Mouse (Mus musculus): Measurements from ENCODE around the gene Snrpa1. TPM values are rescaled to one million over a fixed set of nuclear protein-coding genes. Genes with fewer than 3 reads are reported as not detected.
A peak's percentile ranks its signal among the peaks of the same experiment; 100 is the strongest.

Gene Snrpa1
- total and polyA plus RNA-seq, 3 experiments = 188 to 318 (median 260) TPM

DNA sequence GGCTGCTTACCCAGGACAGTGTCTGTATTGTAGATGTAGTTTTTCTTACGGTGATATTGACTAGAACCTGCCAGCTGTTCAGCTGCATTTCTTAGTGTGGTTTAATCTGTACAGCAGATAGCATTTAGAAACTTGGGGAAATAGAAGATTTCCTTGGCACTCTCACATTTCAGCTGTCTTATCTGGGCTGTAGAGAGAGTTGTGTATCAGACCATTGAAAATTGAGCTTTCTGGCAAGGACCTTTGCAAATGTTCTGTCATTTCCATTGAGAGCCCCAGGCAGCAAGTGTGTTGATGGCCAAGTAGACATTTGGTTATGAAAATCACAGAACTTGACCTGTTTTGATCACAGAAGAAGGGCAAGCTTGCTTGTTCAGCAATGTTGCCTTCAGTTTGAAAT is 61.3 kb downstream of the Snrpa1 start (continued):
- TF ChIP-seq MXI1 (IDR thresholded peaks at IDR 0.05; ENCODE audit: low read depth, low read length) (peak; percentile 42; the same call in 1 of the 2 replicates), TAL1 (IDR thresholded peaks at IDR 0.05; ENCODE audit: low read length) (no peak), TBP (IDR thresholded peaks at IDR 0.05; ENCODE audit: low read depth, low read length) (no peak), SIN3A (IDR thresholded peaks at IDR 0.05; ENCODE audit: low read length) (peak; percentile 71; the same call in 1 of the 2 replicates), ZKSCAN1 (IDR thresholded peaks at IDR 0.05; ENCODE audit: low read depth, low read length) (no peak), NRF1 (IDR thresholded peaks at IDR 0.05; ENCODE audit: insufficient read depth, low read depth, low read length, poor library complexity, severe bottlenecking) (no peak), USF2 (IDR thresholded peaks at IDR 0.05; ENCODE audit: borderline replicate concordance in 1 of 2, insufficient read depth in 1 of 2, low read depth in 1 of 2, low read length in 2 of 2) (no peak), RAD21 (IDR thresholded peaks at IDR 0.05; ENCODE audit: low read depth, low read length) (no peak), ZMIZ1 (IDR thresholded peaks at IDR 0.05; ENCODE audit: low read depth, low read length) (no peak), POLR2A (IDR thresholded peaks at IDR 0.05; ENCODE audit: control insufficient read depth in 1 of 2, insufficient read depth in 1 of 2, low read depth in 1 of 2, low read length in 2 of 2, poor library complexity in 1 of 2) (no peak), UBTF (IDR thresholded peaks at IDR 0.05; ENCODE audit: borderline replicate concordance, insufficient read depth, low read depth, low read length) (no peak), POLR2AphosphoS5 (IDR thresholded peaks at IDR 0.05; ENCODE audit: borderline replicate concordance, low read depth, low read length) (no peak), ELF1 (IDR thresholded peaks at IDR 0.05; ENCODE audit: low read depth, low read length) (no peak), ZC3H11A (IDR thresholded peaks at IDR 0.05; ENCODE audit: low read depth, low read length) (no peak), CTCF (IDR thresholded peaks at IDR 0.05 in 2 of 3, conservative IDR thresholded peaks at IDR 0.05 in 1 of 3; ENCODE audit: control insufficient read depth in 1 of 3, insufficient read depth in 1 of 3, low read depth in 2 of 3, low read length in 3 of 3, poor library complexity in 1 of 3, severe bottlenecking in 1 of 3) (no peak), MAX (IDR thresholded peaks at IDR 0.05; ENCODE audit: low read length) (no peak), GABPA (IDR thresholded peaks at IDR 0.05; ENCODE audit: low read depth, low read length) (no peak), ETS1 (IDR thresholded peaks at IDR 0.05; ENCODE audit: low read depth, low read length) (peak; percentile 93), MYB (IDR thresholded peaks at IDR 0.05; ENCODE audit: low read depth, low read length) (no peak), NELFE (IDR thresholded peaks at IDR 0.05; ENCODE audit: low read depth, low read length) (no peak), CHD2 (IDR thresholded peaks at IDR 0.05; ENCODE audit: low read length) (no peak)

DNA sequence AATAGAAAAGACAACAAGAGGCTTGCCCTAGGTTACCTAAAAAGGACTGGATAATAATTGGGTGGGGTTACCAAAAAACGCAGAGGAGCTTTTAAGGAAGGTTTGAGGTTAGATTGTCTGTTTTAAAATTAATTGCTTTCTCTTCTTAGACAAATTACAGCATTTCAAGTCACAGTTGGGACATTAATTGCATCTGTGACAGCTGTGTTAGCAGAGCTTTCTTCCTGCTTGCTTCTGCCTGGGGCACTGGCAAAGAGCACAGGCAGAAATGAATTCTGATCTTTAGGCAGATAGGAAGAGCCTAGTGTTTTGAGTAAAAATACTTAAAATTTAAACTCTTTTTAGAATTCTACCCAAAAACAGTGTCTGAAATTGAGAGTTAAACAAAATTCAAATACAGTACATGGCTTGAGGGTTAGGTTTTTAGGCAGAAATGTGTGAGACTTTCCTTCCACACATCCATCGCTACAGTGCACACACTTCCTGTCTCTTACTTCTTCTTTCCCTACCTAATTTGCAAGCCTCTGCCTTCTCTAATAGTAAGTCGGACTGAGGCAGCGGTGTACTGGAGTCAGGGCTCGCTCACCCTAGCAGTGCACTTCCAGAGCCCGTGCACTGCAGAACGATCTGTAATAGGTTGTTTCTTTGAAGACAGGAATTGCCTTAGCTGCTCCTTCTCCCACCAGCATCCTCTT is 62.0 kb downstream of the Snrpa1 start:
- Histone ChIP-seq H3K27ac (ENCODE audit: control insufficient read depth, low read depth, low read length) (no peak overlapping the region), H3K36me3 (ENCODE audit: control insufficient read depth in 1 of 2, insufficient read depth in 2 of 2, low read length in 2 of 2) (peaks cover 0 to 40% of the 10 kb centered on the region in 2 experiments; a peak in 2 of 4 replicates), H3K79me2 (ENCODE audit: control insufficient read depth, insufficient read depth, low read length, poor library complexity) (peaks cover 16% of the 10 kb centered on the region; the same call in 1 of the 2 replicates), H3K4me1 (ENCODE audit: control insufficient read depth in 1 of 2, insufficient read depth in 2 of 2, low read length in 2 of 2) (peaks cover 21 to 30% of the 10 kb centered on the region in 2 experiments), H3K9me3 (replicated peaks; ENCODE audit: insufficient read depth, low read length) (no peaks in the 10 kb centered on the region), H3K4me3 (ENCODE audit: control insufficient read depth in 1 of 2, insufficient read depth in 1 of 2, low read depth in 2 of 2, low read length in 2 of 2) (no peak overlapping the region), H3K9ac (ENCODE audit: control insufficient read depth, low read depth, low read length, poor library complexity, severe bottlenecking) (no peak overlapping the region), H3K27me3 (ENCODE audit: control insufficient read depth in 1 of 2, insufficient read depth in 2 of 2, low read length in 2 of 2) (no peaks in the 10 kb centered on the region)
- no peak for DNase-seq (ENCODE audit: low read depth, low spot score)
- TF ChIP-seq MYC (IDR thresholded peaks at IDR 0.05; ENCODE audit: low read depth, low read length) = no peak
- TF ChIP-seq NELFE (IDR thresholded peaks at IDR 0.05; ENCODE audit: low read depth, low read length) = no peak
- TF ChIP-seq E2F4 (IDR thresholded peaks at IDR 0.05; ENCODE audit: borderline replicate concordance, low read depth, low read length) = no peak
- no peak for TF ChIP-seq ETS1 (IDR thresholded peaks at IDR 0.05; ENCODE audit: low read depth, low read length)
- no peak for TF ChIP-seq MYB (IDR thresholded peaks at IDR 0.05; ENCODE audit: low read depth, low read length)
- TF ChIP-seq EP300 (IDR thresholded peaks at IDR 0.05; ENCODE audit: low read depth in 1 of 2, low read length in 2 of 2) = no peak
- no peak for TF ChIP-seq KAT2A (conservative IDR thresholded peaks at IDR 0.05; ENCODE audit: low read depth, low read length)
- no peak for TF ChIP-seq USF2 (IDR thresholded peaks at IDR 0.05; ENCODE audit: borderline replicate concordance in 1 of 2, insufficient read depth in 1 of 2, low read depth in 1 of 2, low read length in 2 of 2)
- no peak for TF ChIP-seq CHD1 (IDR thresholded peaks at IDR 0.05; ENCODE audit: low read depth, low read length)
